In the genomic region with DNA sequence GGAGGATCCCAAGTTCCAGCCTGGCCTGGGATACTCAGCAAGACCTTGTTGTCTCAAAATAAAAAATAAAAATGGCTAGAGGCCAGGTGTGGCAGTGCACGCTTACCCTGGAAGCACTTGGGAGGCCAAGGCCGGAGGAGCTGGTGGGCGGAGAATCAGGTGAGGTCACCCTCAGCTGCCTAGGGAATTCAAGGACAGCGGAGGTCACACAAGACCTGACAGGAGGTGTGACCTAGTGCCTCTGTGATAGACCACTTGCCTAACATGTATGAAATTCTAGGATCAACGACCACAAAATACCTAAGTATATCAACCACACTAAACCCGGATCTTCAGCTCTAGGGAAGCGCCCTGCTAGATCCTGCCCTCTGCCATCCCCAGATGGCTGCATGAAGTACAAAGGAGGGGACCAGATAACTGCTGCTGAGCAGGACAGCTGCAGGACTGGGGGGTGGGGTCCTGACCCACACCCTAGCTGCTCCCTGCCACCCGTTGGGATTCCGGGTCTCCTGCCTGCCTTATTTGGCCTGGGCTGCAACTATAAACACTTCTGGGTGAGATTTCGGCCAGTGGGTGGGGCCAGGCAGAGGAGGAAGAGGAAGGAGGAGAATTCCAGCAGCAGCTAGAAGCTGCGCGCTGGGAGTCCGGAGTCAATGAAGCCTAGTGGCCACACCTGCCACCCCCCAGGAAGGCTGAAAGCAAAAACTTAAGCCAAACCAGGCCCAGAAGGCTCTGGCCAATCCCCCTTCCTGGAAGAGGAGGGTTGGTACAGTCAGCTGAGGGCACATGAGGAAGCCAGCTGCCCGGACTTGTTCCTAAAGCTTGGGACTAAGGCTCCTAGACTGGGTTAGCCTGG, we compare ENCODE assay signal across 8 mouse cellular contexts. TPM values are rescaled to one million over a fixed set of nuclear protein-coding genes. Genes with fewer than 3 reads are reported as not detected.
DNase-seq lines count a peak whose midpoint lies in the region; ATAC-seq and TF ChIP-seq lines count a peak whose summit lies in the region.

No protein-coding gene starts in this region.

- no peaks in the 10 kb centered on the region for H3K9me3 ChIP-seq in hindbrain, embryonic 10.5 days
- H3K9me3 ChIP-seq in limb, embryonic 12.5 days, result no peaks in the 10 kb centered on the region
- H3K9me3 ChIP-seq in midbrain, embryonic 10.5 days (replicated peaks), result no peaks in the 10 kb centered on the region

- 0 out of 2 replicates have a peak overlapping the region, but pooled peaks have one; percentile 18 for H3K9ac ChIP-seq in limb, embryonic 12.5 days (replicated peaks)

- H3K36me3 ChIP-seq in hindbrain, embryonic 10.5 days, result no peaks in the 10 kb centered on the region
- no peaks in the 10 kb centered on the region for H3K36me3 ChIP-seq in limb, embryonic 12.5 days
- H3K36me3 ChIP-seq in midbrain, embryonic 10.5 days, result no peaks in the 10 kb centered on the region

- 49% methylated on average over 14 of the region's 14 CpGs for WGBS in hindbrain, embryonic 10.5 days
- 42% methylated on average over 14 of the region's 14 CpGs for WGBS in limb, embryonic 12.5 days
- 64% methylated on average over 14 of the region's 14 CpGs for WGBS in midbrain, embryonic 10.5 days

- no peak for TF ChIP-seq CTCF in layer of hippocampus, adult 2 months (conservative IDR thresholded peaks at IDR 0.05)

- H3K4me3 ChIP-seq in layer of hippocampus, adult 2 months, result no peak overlapping the region
- H3K4me3 ChIP-seq in hindbrain, embryonic 10.5 days, result peak overlapping the region; percentile 14; the same call in 1 of the 2 replicates
- H3K4me3 ChIP-seq in limb, embryonic 12.5 days (replicated peaks), result 0 out of 2 replicates have a peak overlapping the region, but pooled peaks have one; percentile 1
- no peak overlapping the region for H3K4me3 ChIP-seq in midbrain, embryonic 10.5 days

- H3K4me1 ChIP-seq in hindbrain, embryonic 10.5 days (replicated peaks), result peaks cover 78% of the 10 kb centered on the region
- H3K4me1 ChIP-seq in limb, embryonic 12.5 days (replicated peaks), result peaks cover 61% of the 10 kb centered on the region
- peaks cover 68% of the 10 kb centered on the region for H3K4me1 ChIP-seq in midbrain, embryonic 10.5 days

- H3K27ac ChIP-seq in layer of hippocampus, adult 2 months, result peak overlapping the region; percentile 63
- H3K27ac ChIP-seq in hindbrain, embryonic 10.5 days, result peak overlapping the region; percentile 78
- H3K27ac ChIP-seq in limb, embryonic 12.5 days, result peak overlapping the region; percentile 75
- peak overlapping the region; percentile 63 for H3K27ac ChIP-seq in midbrain, embryonic 10.5 days (replicated peaks)

- H3K27me3 ChIP-seq in hindbrain, embryonic 10.5 days (ENCODE audit: insufficient read depth, poor library complexity, severe bottlenecking), result peaks cover 8% of the 10 kb centered on the region; the same call in 1 of the 2 replicates
- no peaks in the 10 kb centered on the region for H3K27me3 ChIP-seq in limb, embryonic 12.5 days
- H3K27me3 ChIP-seq in midbrain, embryonic 10.5 days (ENCODE audit: low read depth, poor library complexity, severe bottlenecking), result no peaks in the 10 kb centered on the region

- no peak for DNase-seq in layer of hippocampus, adult 2 months (ENCODE audit: low spot score in 2 of 2)
- no peak for DNase-seq in layer of hippocampus, adult 9-10 months (ENCODE audit: low spot score)
- DNase-seq in fibroblast of lung, adult 2 months (ENCODE audit: low read depth), result peak; percentile 77
- DNase-seq in hindbrain, embryonic 10.5 days (ENCODE audit: low spot score), result peak; percentile 18
- DNase-seq in midbrain, embryonic 10.5 days (ENCODE audit: low spot score), result no peak
- no peak for DNase-seq in layer of hippocampus, adult 8-10 months (ENCODE audit: low spot score in 2 of 2)
- DNase-seq in thymus, postnatal 14 days, result no peak

- peak overlapping the region; percentile 48 for H3K4me2 ChIP-seq in limb, embryonic 12.5 days

- ATAC-seq in limb, embryonic 12.5 days (ENCODE audit: insufficient number of reproducible peaks, insufficient read depth, low FRiP score, low TSS enrichment, low read depth), result no peak

RNA-seq across cellular contexts. Expression of a gene that starts 28.1 kb away (rescaled TPM):
- total RNA-seq in layer of hippocampus, adult 2 months (2021), result 1 to 10 TPM; 3.1 to 5.5 TPM
- polyA plus RNA-seq in hindbrain, embryonic 10.5 days (2016; fragmentation: Nextera tagmentation; extraction: Ambion mirVana), result 6.5 and 9.2 TPM in 2 replicates
- polyA plus RNA-seq in limb, embryonic 12.5 days (2016; fragmentation: Nextera tagmentation; extraction: Ambion mirVana), result 11.9 and 13.9 TPM in 2 replicates
- polyA plus RNA-seq in midbrain, embryonic 10.5 days (2016; fragmentation: Nextera tagmentation; extraction: Ambion mirVana), result 5.8 and 8.2 TPM in 2 replicates
- total RNA-seq in layer of hippocampus, adult 8-10 months (2022), result 1 to 10 TPM; 4.6 to 7.0 (median 4.9) TPM

RNA-seq across cellular contexts. Expression of a gene that starts 44.8 kb away (rescaled TPM):
- 1 to 10 TPM; 1.3 to 1.6 TPM for total RNA-seq in layer of hippocampus, adult 2 months (2021)
- polyA plus RNA-seq in hindbrain, embryonic 10.5 days (2016; fragmentation: Nextera tagmentation; extraction: Ambion mirVana), result 56.0 and 64.3 TPM in 2 replicates
- 52.3 and 52.7 TPM in 2 replicates for polyA plus RNA-seq in limb, embryonic 12.5 days (2016; fragmentation: Nextera tagmentation; extraction: Ambion mirVana)
- 63.2 and 70.9 TPM in 2 replicates for polyA plus RNA-seq in midbrain, embryonic 10.5 days (2016; fragmentation: Nextera tagmentation; extraction: Ambion mirVana)
- total RNA-seq in layer of hippocampus, adult 8-10 months (2022), result 1 to 10 TPM; 1.4 to 2.4 (median 1.7) TPM

RNA-seq across cellular contexts. Expression of a gene that starts 47.1 kb away (rescaled TPM):
- 10 to 100 TPM; 22.8 to 23.7 TPM for total RNA-seq in layer of hippocampus, adult 2 months (2021)
- polyA plus RNA-seq in hindbrain, embryonic 10.5 days (2016; fragmentation: Nextera tagmentation; extraction: Ambion mirVana), result 74.1 and 74.7 TPM in 2 replicates
- 79.5 and 80.5 TPM in 2 replicates for polyA plus RNA-seq in limb, embryonic 12.5 days (2016; fragmentation: Nextera tagmentation; extraction: Ambion mirVana)
- polyA plus RNA-seq in midbrain, embryonic 10.5 days (2016; fragmentation: Nextera tagmentation; extraction: Ambion mirVana), result 71.5 and 72.6 TPM in 2 replicates
- total RNA-seq in layer of hippocampus, adult 8-10 months (2022), result 10 to 100 TPM; 23.4 to 31.5 (median 27.6) TPM

RNA-seq across cellular contexts. Expression of a gene that starts 47.2 kb away (rescaled TPM):
- 10 to 100 TPM; 32.7 to 39.5 TPM for total RNA-seq in layer of hippocampus, adult 2 months (2021)
- 31.8 and 33.6 TPM in 2 replicates for polyA plus RNA-seq in hindbrain, embryonic 10.5 days (2016; fragmentation: Nextera tagmentation; extraction: Ambion mirVana)
- 45.8 and 46.4 TPM in 2 replicates for polyA plus RNA-seq in limb, embryonic 12.5 days (2016; fragmentation: Nextera tagmentation; extraction: Ambion mirVana)
- 31.7 and 35.6 TPM in 2 replicates for polyA plus RNA-seq in midbrain, embryonic 10.5 days (2016; fragmentation: Nextera tagmentation; extraction: Ambion mirVana)
- 10 to 100 TPM; 26.9 to 40.7 (median 31.3) TPM for total RNA-seq in layer of hippocampus, adult 8-10 months (2022)

RNA-seq across cellular contexts. Expression of a gene that starts 53.7 kb away (rescaled TPM):
- 10 to 100 TPM; 60.7 to 62.3 TPM for total RNA-seq in layer of hippocampus, adult 2 months (2021)
- 237 and 268 TPM in 2 replicates for polyA plus RNA-seq in hindbrain, embryonic 10.5 days (2016; fragmentation: Nextera tagmentation; extraction: Ambion mirVana)
- polyA plus RNA-seq in limb, embryonic 12.5 days (2016; fragmentation: Nextera tagmentation; extraction: Ambion mirVana), result 299 and 305 TPM in 2 replicates
- 241 and 278 TPM in 2 replicates for polyA plus RNA-seq in midbrain, embryonic 10.5 days (2016; fragmentation: Nextera tagmentation; extraction: Ambion mirVana)
- total RNA-seq in layer of hippocampus, adult 8-10 months (2022), result 10 to 100 TPM; 56.8 to 69.3 (median 60.2) TPM

Comparison
In these comparisons a context has a peak if more than half of its experiments do, and no peak if none do; other contexts are left out.
1. DNase-seq: peak in fibroblast of lung, adult 2 months (single experiment) and hindbrain, embryonic 10.5 days (single experiment); none in layer of hippocampus, adult 2 months (0 of 2), layer of hippocampus, adult 9-10 months (single experiment), midbrain, embryonic 10.5 days (single experiment), layer of hippocampus, adult 8-10 months (0 of 2) and thymus, postnatal 14 days (single experiment).
2. H3K4me3 ChIP-seq: peak in hindbrain, embryonic 10.5 days (single experiment) and limb, embryonic 12.5 days (single experiment); none in layer of hippocampus, adult 2 months (single experiment) and midbrain, embryonic 10.5 days (single experiment).
3. Peak in every context shown above with its lines, with median percentiles within 50 percentile points of each other: H3K27ac ChIP-seq.